Mouse (Mus musculus) forebrain, postnatal 0 days (tissue): ENCODE results near the gene Nfia. TPM values are rescaled to one million over a fixed set of nuclear protein-coding genes. Genes with fewer than 3 reads are reported as not detected.

ENCODE experiments used
- ATAC-seq: fragments of 200-750 bp; cut with Nextera tagmentation; 2 replicates; pipeline ENCODE4 v1.8.0; 2017; ENCODE audit warnings: mild to moderate bottlenecking, moderate library complexity
- DNase-seq: peaks from one replicate; pipeline ENCODE4 v3.0.0-alpha.2; 2015
- H3K27ac ChIP-seq: fragments of 300-500 bp; sonication (generic); 2 replicates; pipeline ENCODE4 v1.5.1; 2014; ENCODE audit warnings: low read depth, mild to moderate bottlenecking, antibody characterized with exemption, low read length, moderate library complexity, mixed read lengths
- H3K27me3 ChIP-seq: fragments of 300-500 bp; sonication (generic); 2 replicates; pipeline ENCODE4 v1.6.1; 2014; ENCODE audit warnings: mild to moderate bottlenecking, low read length, mixed read lengths; ENCODE audit not compliant: insufficient read depth
- H3K36me3 ChIP-seq: fragments of 300-500 bp; sonication (generic); 2 replicates; pipeline ENCODE4 v1.6.1; 2014; ENCODE audit warnings: mild to moderate bottlenecking, moderate library complexity; ENCODE audit not compliant: insufficient read depth
- H3K4me1 ChIP-seq: fragments of 300-500 bp; sonication (generic); 2 replicates; pipeline ENCODE4 v1.6.1; 2014; ENCODE audit warnings: antibody characterized with exemption; ENCODE audit not compliant: insufficient read depth
- H3K4me2 ChIP-seq: fragments of 300-500 bp; sonication (generic); 2 replicates; pipeline ENCODE4 v1.6.1; 2014; ENCODE audit warnings: low read depth, mild to moderate bottlenecking, moderate library complexity
- H3K4me3 ChIP-seq: fragments of 300-500 bp; sonication (generic); 2 replicates; pipeline ENCODE4 v1.5.1; 2014; ENCODE audit warnings: low read depth, low read length, mixed read lengths
- H3K9ac ChIP-seq: fragments of 300-500 bp; sonication (generic); 2 replicates; pipeline ENCODE4 v1.6.1; 2014; ENCODE audit warnings: mild to moderate bottlenecking
- H3K9me3 ChIP-seq: fragments of 300-500 bp; sonication (generic); 2 replicates; pipeline ENCODE4 v1.6.1; 2016; ENCODE audit warnings: low read length
- CTCF ChIP-seq: sonication (generic); IDR thresholded peaks from 2 replicates; pipeline ENCODE4 v1.5.1; 2016; ENCODE audit warnings: antibody characterized with exemption, control low read depth, low read depth
- WGBS: fragments of 180-500 bp; shearing (Covaris S2); extraction: QIAGEN DNeasy Blood & Tissue Kit; methylation state at CpG from one replicate; pipeline ENCODE4 v1.1.7; 2014; 5-methylcytosine and 5-hydroxymethylcytosine counted together
- polyA plus RNA-seq: library from polyadenylated mRNA; unstranded; fragments of >200 nt; fragmentation: Nextera tagmentation; extraction: Ambion mirVana; gene quantifications from 2 replicates; pipeline ENCODE4 v1.2.1, GENCODE M21; 2015
- total RNA-seq: library from RNA; depleted of rRNA; stranded (reverse); fragments of >200 nt; gene quantifications from 2 replicates; pipeline ENCODE4 v1.2.3, GENCODE M21; 2014

Nfia gene
- total and polyA plus RNA-seq, 2 experiments from 2014 or later: 44.1 to 57.5 TPM

DNA sequence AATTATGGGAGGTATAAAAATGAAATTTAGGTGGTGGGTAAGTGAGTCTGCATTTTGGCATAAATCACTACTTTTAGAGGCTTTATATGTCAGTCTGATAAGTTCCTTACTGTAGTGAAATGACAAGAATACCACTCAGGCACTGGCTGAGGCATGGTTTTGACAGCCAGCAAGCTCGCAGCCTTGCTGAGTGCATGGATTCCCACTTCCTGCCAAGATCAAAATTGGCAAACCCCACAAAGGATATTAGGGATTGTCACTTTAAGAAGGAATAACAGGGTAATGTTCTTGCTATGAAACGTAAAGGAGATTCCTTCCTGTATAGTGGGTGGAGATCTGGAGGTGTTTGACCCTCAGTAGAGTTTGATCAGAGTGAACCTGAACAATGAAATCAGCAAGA is 32.7 kb downstream of the Nfia start:
- no peak for TF ChIP-seq CTCF
- Histone ChIP-seq H3K36me3 (no peaks in the 10 kb centered on the region), H3K27ac (0 out of 2 replicates have a peak overlapping the region, but pooled peaks have one; percentile 9), H3K27me3 (no peaks in the 10 kb centered on the region), H3K4me2 (no peak overlapping the region), H3K9ac (no peak overlapping the region), H3K4me3 (no peak overlapping the region), H3K4me1 (peaks cover 10% of the 10 kb centered on the region; the same call in 1 of the 2 replicates), H3K9me3 (no peaks in the 10 kb centered on the region)
- WGBS: 16% methylated on average over 2 of the region's 2 CpGs
- ATAC-seq: peak; percentile 42; the same call in 1 of the 2 replicates
- no peak for DNase-seq

DNA sequence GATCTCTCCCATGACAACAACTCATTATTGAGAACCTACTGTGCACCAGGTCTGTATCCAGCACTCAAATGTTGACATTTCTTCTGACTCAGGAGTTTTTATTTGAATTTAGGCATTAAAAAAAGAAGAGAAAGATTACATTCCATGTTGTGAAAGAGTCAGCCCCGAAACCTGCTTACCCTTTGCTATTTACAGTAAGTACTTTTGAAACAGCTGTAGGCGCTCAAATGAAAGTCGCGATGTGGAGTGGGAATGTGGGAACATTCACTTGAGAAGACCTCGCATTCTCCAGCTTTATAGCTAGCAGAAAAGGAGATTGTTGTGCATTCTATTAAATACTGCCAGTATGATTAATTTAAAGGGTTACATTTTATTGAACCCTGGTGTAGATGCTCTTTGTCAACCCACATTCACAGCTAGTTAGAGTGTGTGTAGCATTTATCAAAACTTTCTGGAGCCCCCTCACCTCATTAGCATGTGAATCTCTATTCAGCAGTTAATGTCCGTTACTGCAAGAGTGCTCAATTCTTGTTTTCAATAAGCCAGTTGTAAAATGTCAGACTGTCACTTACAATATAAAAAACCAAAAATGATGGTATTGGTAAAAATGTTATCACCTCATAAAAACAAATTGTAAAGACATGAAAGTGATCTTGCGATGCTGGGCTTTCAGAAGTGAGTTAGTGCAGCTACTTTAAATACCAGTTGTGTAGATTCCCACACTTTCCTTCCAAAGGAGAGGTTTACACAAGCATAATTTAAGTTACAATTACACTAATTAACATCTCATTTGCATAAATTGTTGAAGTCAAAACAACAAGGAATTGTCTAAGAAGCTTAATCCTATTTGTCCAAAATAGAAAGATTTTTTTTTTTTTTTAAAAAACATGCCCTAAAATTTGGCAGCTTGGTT is 33.6 kb downstream of the Nfia start:
- Histone ChIP-seq H3K4me2 (no peak overlapping the region), H3K9me3 (no peaks in the 10 kb centered on the region), H3K4me1 (peaks cover 13% of the 10 kb centered on the region; the same call in 1 of the 2 replicates), H3K36me3 (no peaks in the 10 kb centered on the region), H3K27me3 (no peaks in the 10 kb centered on the region), H3K27ac (no peak overlapping the region), H3K4me3 (no peak overlapping the region), H3K9ac (no peak overlapping the region)
- ATAC-seq (no peak), DNase-seq (no peak)
- no peak for TF ChIP-seq CTCF
- 17% methylated on average over 7 of the region's 7 CpGs for WGBS

DNA sequence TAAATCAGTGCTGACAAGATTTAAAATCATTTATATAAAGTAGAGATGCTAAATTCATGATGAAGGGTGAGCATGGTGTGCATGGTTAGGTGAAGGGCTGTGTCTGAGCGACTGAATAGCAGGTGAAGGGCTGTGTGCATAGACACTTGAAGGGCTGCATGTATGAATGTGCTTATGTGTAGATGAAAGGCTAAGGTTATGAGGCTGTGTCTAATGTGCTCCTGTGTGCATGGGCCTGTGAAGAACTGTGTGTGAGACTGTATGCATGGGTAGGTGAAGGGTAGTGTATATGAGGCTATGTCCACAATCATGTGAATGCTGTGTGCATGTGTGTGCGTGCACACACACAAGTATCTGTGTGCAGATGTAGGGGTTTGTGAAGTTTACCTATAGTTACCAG is 34.4 kb downstream of the Nfia start:
- 63% methylated on average over 2 of the region's 2 CpGs for WGBS
- Histone ChIP-seq H3K4me3 (no peak overlapping the region), H3K9me3 (no peaks in the 10 kb centered on the region), H3K4me1 (peaks cover 13% of the 10 kb centered on the region; the same call in 1 of the 2 replicates), H3K27ac (no peak overlapping the region), H3K4me2 (no peak overlapping the region), H3K9ac (no peak overlapping the region), H3K27me3 (no peaks in the 10 kb centered on the region), H3K36me3 (no peaks in the 10 kb centered on the region)
- no peak for TF ChIP-seq CTCF
- ATAC-seq (no peak), DNase-seq (no peak)

DNA sequence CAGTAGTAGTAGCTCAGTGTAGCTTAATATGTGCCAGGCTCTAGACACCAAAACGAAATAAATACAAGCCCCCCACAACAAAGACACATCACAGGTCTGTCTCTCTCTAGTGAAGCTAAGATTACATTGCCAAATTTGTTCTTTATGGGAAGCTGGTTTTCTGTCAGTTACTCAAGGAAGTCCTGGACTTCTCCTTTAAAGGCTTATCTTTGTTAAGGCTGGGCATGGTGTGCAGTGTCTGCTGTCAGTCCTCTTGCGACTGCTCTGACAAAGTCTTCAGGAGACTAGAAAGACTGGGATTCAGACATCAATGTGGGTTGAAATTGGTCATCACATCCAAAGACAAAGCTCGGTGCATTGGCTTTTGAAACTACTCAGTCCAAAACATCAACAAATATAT is 36.4 kb downstream of the Nfia start:
- H3K4me3 ChIP-seq: no peak overlapping the region
- no peak for ATAC-seq
- H3K27me3 ChIP-seq: no peaks in the 10 kb centered on the region
- 90% methylated on average over 3 of the region's 3 CpGs for WGBS
- H3K27ac ChIP-seq: no peak overlapping the region
- peaks cover 13% of the 10 kb centered on the region; the same call in 1 of the 2 replicates for H3K4me1 ChIP-seq
- no peaks in the 10 kb centered on the region for H3K9me3 ChIP-seq
- H3K4me2 ChIP-seq: no peak overlapping the region
- H3K9ac ChIP-seq: no peak overlapping the region
- TF ChIP-seq CTCF: no peak
- no peaks in the 10 kb centered on the region for H3K36me3 ChIP-seq
- DNase-seq: no peak

DNA sequence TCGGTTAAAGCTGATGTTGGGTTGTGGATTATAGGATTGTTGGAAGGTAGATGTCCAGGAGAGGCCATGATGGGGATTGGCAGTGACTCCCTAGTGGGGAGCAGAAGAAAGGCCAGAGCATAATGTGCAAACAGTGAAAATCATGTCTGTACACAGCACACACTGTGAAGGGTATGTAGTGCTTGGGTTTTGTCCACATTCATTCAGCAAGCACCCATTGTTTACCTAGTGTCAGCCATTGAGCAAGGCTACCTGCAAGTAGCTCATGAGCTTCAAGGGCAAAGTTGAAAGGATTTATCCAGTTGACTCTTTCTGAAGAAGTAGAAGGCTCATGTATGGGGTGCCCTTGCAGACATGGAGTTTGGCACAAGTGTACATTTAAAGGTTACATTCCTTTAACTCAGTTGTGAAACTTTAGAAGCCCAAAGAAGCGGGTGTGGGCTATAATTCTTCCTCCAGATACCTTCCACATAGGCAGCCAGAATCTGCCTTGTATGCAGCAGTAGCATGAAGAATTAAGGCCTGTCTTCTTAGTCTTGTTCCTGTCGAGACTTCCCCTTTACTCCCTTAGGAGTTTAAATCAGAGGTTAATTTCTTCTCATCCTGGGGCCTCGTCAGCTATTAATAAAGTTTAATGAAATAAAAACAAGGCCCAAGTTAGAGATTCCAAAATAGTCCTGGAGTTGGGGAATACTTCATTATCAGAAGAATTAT is 37.2 kb downstream of the Nfia start:
- peaks cover 13% of the 10 kb centered on the region; the same call in 1 of the 2 replicates for H3K4me1 ChIP-seq
- no peak for TF ChIP-seq CTCF
- 74% methylated on average over 4 of the region's 4 CpGs for WGBS

DNA sequence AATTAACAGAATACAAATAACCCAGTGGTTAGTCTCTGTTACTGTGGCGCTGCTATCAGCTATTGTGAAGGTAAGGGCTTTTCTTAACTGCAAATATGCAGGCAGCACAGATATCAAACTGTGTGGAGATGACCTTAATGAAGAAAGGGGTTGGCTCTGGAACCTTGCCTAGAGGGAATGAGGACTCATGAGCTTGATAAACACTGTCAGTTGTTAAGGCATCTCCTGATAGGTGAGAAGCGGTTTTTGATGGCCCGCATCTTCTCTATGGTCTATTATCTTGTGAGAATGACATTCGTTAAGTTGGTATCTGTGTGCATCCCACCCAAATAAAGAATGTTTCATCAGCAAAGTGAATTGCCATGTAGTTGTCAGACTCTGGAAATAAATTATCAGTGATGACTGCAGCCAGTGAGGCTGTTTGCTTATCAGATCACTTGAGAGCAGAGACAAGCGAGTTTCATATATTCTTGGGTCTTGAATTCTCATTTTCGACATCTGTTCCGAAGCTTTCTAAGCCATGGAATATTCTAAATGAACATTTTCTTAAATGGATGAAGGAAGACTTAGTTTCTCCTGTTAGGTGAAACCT is 37.9 kb downstream of the Nfia start:
- ATAC-seq: no peak; the same call in 1 of the 2 replicates
- Histone ChIP-seq H3K36me3 (no peaks in the 10 kb centered on the region), H3K4me1 (peaks cover 11% of the 10 kb centered on the region; the same call in 1 of the 2 replicates), H3K4me3 (no peak overlapping the region), H3K27me3 (no peaks in the 10 kb centered on the region), H3K4me2 (no peak overlapping the region), H3K27ac (no peak overlapping the region), H3K9me3 (no peaks in the 10 kb centered on the region), H3K9ac (no peak overlapping the region)
- WGBS: 63% methylated on average over 7 of the region's 7 CpGs
- no peak for TF ChIP-seq CTCF
- no peak for DNase-seq

More for the DNA sequence above, 37.2 kb downstream of the Nfia start:
- Histone ChIP-seq H3K27me3 (no peaks in the 10 kb centered on the region), H3K9me3 (no peaks in the 10 kb centered on the region), H3K4me2 (no peak overlapping the region), H3K36me3 (no peaks in the 10 kb centered on the region), H3K4me3 (no peak overlapping the region), H3K9ac (no peak overlapping the region), H3K27ac (no peak overlapping the region)
- DNase-seq (no peak), ATAC-seq (no peak)
